Mouse (Mus musculus) B cell, adult 2 months (primary cell): ENCODE data around the gene Mindy4.
"Not testable (repeated sequence)": the region's sequence is repeated elsewhere in the genome, so short reads cannot be mapped to it uniquely, and the experiment has no call there.

Experiments used
- DNase-seq, 2 experiments: peaks; one replicate each; pipeline ENCODE4 v3.0.0; 2022

The Mindy4 gene

GRCm38 (mm10) chr6:55202913-55203910 is at the start of gene Mindy4:
Mindy4 (plus strand) TSS chr6:55203383.
- DNase-seq = peak in 1 of 2 experiments; percentile 3

DNA sequence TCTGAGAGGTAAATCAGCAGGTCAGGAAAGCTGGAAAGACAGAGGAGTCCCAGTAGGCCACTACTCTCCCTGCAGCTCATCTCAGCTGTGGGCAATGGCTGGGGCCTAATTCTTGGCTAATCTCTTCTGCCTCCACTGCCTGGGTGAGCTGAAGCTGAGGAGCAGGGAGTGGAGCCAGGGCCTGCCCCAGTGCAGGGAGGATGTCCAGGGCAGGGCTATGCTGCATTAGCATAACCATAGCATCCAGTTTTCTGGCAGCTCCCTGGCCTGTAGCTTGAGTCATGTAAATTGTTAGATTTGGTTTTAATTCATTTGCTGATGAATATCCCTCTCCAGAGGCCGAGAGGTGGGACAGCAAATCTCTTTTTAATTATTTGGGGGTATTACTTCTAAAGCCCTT is 43.9 kb upstream of the Mindy4 start:
- DNase-seq = no peak

- no peak for DNase-seq
Measured at GRCm38 (mm10) chr6:55161311-55161761, 41.8 kb upstream of the Mindy4 start.

DNA sequence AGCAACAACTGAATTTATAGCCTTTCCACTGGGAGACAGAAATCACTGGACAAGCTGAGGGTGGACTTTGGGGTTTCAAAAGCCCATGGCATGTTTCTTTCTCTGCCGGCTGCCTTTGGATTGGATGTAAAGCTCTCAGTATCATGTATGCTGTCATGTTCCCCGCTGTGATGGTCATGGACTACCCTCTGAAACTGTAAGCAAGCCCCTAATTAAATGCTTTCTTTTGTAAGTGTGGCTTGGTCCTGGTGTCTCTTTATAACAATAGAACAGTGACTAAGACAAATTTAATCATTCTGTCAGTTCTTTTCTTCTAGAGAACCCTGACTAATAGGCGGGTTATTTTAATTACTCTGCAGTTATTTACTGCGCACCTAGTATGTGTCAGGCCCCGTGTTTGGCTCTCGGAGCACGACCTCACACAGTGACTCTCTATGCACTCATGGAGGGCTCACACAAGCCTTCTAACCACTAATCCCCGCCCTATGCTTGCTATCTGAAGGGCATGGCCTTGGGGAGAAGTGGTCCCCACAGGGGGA is 40.1 kb upstream of the Mindy4 start:
- no peak for DNase-seq

DNA sequence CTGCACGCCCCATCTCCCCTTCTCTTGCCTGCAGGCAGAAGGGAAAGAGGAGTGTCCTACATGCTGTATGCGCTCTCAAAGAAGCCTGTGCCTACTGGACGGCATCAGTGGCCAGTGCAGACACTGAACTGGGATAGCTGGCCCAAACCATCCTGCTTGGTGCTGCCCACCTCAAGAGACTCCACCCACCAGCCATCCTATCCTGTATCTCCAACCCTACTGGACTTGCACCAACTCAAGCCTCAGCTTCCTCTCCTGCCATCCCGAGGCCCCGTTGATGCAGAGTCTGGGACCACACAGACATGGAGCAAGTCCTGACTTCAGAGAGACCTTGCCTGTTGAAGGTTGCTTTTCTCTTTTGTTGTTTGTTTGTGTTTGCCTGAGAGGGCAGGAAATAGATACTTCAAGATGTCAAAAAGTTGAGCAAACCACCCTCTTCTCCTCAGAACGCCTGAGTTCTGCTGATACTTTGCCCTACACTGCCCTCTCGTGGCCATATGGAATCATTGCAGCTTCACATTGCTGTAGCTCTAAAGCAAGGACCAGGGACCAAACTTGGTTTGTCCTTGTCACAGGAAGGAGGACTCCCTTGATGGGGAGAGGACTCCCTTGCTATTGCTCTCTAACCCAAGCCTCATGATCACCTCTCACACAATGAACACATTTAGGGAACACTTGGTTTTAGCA is 36.3 kb upstream of the Mindy4 start:
- peak; percentile 80 to 81 for DNase-seq

DNA sequence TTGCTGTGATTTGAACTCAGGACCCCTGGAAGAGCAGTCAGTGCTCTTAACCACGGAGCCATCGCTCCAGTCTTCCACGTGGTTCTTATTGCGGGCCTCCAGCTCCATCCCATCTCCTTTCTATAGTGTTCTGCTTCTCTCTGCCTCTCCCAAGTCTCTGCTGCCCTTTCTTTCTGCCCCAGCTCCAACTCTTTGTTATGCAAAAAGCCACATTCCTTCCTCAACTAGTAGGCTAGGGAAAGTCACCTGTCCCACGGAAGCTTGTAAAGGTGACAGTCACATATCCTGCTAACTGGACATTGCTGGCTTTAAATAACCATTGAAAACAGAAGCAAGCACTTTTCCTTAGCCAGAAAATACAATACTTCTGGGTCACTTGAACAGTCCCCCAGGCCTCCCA is 33.4 kb upstream of the Mindy4 start:
- DNase-seq = no peak

GRCm38 (mm10) chr6:55171638-55172037 is 31.5 kb upstream of the Mindy4 start:
- DNase-seq = no peak

DNA sequence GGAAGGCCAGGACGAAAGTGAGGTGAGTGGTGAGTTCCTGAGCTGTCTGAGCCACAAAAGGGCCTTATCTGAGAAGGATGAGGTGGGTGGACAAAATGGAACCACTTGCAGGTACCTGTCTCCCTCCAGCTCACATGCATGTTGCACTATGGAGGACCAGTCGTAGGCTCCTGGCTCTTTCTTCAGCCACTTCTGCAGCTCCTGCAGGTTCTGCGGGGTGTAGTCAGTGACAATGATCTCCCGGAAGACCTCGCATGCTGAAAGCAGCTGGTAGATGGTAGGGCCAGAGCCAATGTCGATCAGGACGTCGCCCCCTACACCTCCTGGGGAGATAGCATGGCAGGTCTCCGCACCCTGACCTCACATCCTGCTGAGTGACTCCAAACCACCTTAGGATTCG is 30.0 kb upstream of the Mindy4 start:
- DNase-seq = no peak

DNA sequence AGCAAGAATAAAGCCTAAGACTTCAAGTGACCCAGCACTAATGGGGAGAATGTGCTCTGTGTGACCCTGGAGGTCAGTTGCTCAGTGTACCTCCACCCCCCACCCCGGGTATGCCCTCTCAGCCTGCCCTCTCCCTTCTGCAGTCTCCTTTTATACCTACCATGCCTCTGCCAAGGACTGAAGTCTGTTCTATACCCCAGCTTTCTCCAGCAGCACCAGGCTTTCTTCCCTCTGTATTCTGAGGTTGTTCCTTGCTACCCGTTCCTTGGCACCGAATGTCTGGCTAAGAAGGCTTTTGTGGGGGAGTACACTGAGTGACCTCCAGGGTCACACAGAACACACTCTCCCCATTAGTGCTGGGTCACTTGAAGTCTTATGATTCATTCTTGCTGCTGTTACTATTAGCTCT is 29.2 kb upstream of the Mindy4 start:
- DNase-seq = no peak

- DNase-seq = no peak
Measured at GRCm38 (mm10) chr6:55174741-55175181, 28.4 kb upstream of the Mindy4 start, which contains the start of gene Inmt. Inmt (minus strand) TSS chr6:55175043.

DNA sequence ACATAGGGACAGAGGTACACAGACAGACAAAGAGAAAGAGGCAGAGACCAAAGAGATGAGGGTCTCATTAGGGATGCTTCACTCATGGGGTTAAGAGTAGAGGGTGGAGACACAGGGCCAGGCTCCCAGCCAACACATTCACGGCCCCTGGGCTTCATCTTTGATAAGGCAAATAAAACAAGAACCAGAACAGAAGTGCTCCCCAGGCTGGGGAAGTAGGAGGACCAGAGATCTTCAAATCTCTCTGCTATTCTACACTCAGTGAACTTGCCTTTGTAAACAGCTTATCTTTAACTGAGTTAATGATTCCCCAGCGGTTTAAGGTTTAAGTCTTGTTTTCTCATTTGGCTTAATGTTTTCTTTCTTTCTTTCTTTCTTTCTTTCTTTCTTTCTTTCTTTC is 27.7 kb upstream of the Mindy4 start:
- DNase-seq = no peak

GRCm38 (mm10) chr6:55175892-55176291 is 27.3 kb upstream of the Mindy4 start:
- DNase-seq = no peak

DNA sequence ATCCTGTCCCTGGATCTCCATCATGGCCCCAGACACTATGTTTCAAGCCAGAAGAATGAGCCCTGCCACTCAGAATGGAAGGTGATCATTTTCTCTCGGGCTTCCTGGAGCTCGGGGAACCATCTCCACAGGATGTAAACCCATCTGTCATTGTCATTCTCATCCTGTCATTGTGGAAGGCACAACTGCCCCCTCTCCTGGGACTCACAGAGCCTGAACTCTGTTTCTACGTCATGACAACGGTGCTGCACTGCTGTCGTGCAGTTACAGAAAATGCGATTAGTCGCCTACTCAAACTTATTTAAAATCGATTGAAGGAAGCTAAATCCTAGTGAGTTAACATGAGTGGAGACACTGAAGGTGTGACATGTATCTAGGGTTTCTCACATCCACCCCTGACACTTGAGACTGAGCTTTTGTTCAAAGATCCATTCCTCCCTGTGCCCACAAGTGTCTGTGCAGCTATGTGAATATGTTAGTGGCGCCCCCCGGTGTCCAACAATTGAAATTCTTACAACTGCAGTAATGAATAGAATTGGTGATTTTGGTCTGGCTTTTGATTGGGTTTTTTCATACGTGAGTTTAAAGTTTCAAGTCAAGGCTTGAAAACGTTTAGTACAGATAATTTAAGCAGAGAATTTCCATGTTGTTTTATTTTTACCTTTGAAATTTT is 26.0 kb upstream of the Mindy4 start:
- DNase-seq = peak; percentile 37 to 42

DNA sequence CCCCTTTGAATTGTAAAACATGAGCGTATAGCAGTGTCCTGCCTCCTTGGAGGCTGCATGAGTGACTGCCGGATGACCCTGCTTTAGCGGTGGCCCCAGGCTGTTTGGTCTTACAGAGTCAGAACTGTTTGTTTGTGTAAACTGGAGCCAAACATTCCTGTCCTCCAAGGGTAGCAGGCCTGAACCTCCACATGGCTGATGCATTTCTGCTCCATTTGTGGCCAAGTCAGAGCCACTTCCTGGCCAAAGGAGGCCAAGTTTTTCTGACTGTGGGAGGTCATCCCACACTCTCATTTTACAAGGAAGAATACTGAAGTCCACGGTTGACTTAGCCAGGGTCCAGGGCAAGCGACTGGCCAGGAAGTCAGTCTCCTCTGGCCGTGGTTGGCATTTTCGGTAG is 23.6 kb upstream of the Mindy4 start:
- no peak for DNase-seq

DNA sequence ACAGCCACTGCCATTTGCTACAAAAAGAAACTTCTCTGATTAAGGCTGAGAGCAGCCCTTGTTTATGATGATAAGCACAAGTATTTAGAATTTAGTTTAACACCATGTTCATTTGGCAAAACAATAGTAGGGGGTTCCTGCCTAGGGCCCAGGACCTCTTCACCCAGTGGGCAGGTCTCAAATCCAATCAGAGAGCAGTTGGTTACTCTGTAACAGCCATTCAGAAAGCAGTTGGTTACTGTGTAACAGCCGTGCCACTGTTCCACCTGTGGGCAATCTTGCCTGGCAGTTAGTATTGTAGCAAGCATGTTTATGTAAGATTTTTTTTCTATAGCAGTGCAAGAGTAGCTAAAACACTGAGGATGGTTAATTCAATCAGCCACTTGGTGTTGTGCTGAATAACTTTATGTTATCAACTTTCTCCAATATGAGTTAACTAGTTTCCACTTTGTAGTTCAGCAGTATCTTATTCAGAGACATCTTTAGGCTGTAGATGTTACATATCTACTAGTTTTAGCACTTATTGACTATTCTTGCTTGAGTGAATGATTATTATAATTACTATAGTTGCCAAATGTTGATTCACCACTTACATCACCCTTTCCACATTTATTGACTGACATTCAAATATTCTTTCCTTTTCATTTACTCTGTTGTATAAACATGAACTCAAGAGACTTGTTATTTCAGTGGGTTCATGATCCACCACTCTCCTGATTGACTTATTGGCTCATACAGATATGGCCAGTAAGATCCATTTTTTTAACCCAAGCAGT is 20.3 kb upstream of the Mindy4 start:
- no peak for DNase-seq

GRCm38 (mm10) chr6:55187827-55188226 is 15.4 kb upstream of the Mindy4 start:
- not testable (repeated sequence) for DNase-seq

GRCm38 (mm10) chr6:55189406-55189805 is 13.8 kb upstream of the Mindy4 start:
- DNase-seq = no peak

DNA sequence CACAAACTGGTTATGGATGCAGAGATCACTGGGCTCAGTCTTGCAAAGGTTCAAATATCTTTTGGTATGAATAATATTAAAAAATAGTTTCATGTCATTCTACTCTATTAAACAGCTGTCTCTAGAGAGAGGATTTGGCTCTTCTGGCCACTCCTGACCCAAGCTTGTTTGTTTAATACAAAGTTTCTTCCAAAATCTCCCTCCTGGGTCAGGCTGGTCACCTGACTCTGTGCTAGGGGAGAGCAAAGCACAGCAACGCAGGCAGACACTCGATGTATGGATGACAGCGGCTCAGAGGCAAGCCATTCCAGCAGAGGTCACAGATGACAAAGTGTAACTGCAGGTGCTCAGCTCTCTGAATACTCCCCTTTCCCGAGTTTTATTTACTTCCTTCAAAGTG is 11.6 kb upstream of the Mindy4 start:
- DNase-seq = no peak

GRCm38 (mm10) chr6:55193171-55193570 is 10.0 kb upstream of the Mindy4 start:
- no peak for DNase-seq

GRCm38 (mm10) chr6:55199047-55199446 is 4.1 kb upstream of the Mindy4 start:
- no peak for DNase-seq

- DNase-seq = no peak
Measured at GRCm38 (mm10) chr6:55203931-55204330, 748 bp downstream of the Mindy4 start.

- no peak for DNase-seq
Measured at GRCm38 (mm10) chr6:55207786-55208185, 4.6 kb downstream of the Mindy4 start.
